Mouse (Mus musculus): Measurements from ENCODE around the gene Fam167b. TPM values are rescaled to one million over a fixed set of nuclear protein-coding genes. Genes with fewer than 3 reads are reported as not detected.

Fam167b gene
- polyA plus RNA-seq (2012), result not detected in 2 replicates

DNA sequence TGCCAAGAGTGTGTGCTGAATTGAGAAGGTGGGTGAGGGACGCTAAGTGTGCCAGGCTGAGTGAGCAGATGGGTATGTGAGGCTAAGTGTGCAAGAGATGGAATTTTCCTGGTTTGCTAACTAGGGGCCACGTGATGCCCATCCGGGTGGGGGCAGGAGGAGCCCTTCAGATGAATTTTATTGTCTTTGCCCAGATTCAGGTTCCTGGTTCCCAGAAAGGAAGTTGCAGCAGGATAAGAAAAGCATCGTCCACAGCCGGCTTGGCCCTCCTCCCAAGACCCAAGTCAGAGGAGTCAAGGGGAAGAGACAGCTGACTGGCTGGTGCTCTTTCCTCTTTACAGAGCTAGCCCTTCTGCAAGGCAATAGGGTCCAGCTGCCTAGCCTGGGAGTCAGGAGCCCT is at the start of gene Fam167b:
Gene Fam167b, minus strand, starts transcription at position 84 of the 400 bp plus-strand sequence.
- TF ChIP-seq GATA1 (IDR thresholded peaks at IDR 0.05; ENCODE audit: low read length), result no peak

DNA sequence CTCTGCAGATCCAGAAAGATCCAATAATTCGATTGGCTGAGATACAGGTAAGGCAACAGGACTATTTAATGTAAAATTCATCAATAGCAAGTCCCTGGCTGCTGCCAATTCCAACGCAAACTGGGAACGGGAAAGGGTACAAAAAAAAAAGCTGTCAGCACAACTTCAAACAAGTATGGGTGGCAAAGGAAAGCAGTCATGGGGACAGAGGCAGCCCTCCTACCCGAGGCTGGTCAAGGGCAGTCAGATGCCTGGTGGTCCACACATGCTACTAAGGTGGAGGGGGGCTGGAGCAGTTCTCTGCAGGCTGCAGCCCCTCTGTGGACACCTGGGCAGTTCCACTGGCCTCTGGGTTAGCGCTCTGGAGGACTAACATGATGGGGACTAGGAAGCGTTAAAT is 47.7 kb upstream of the Fam167b start:
- no peak for TF ChIP-seq GATA1 (IDR thresholded peaks at IDR 0.05; ENCODE audit: low read length)

DNA sequence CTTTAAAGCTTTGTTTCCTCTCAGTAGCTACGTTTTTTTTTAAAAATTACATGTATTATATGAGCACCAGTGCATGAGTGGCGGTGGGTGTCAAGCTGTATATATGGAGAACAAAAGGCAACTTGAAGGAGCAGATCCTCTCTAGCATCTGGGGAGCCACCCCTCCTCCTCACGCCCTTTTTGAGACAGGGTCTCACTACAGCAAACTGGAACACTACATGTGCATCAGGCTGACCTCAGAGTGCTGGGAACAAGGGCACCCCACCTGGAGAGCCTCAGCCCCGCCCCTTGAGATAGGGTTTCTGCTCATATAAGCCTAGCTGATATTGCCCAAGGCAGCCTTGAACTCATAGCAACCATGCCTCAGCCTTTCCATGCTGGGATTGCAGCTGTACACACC is 47.1 kb upstream of the Fam167b start:
- TF ChIP-seq GATA1 (IDR thresholded peaks at IDR 0.05; ENCODE audit: low read length), result no peak

DNA sequence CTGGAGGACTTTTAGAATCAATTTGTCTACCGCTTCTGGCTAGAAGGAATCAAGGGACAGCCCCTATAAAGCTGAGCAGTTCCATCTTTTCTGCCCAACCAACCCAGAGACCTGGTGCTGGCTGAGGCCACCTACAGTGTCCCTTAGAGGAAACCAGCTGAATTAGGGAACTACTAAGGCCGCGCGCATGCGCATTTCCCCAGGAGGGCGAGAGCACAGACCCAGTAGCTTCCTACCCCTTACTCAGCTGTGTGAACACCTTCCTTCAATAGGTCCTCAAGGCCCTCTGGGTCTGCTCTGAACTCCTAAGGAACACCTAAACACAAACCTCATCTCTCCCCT is 46.7 kb upstream of the Fam167b start:
- no peak for TF ChIP-seq GATA1 (IDR thresholded peaks at IDR 0.05; ENCODE audit: low read length)

DNA sequence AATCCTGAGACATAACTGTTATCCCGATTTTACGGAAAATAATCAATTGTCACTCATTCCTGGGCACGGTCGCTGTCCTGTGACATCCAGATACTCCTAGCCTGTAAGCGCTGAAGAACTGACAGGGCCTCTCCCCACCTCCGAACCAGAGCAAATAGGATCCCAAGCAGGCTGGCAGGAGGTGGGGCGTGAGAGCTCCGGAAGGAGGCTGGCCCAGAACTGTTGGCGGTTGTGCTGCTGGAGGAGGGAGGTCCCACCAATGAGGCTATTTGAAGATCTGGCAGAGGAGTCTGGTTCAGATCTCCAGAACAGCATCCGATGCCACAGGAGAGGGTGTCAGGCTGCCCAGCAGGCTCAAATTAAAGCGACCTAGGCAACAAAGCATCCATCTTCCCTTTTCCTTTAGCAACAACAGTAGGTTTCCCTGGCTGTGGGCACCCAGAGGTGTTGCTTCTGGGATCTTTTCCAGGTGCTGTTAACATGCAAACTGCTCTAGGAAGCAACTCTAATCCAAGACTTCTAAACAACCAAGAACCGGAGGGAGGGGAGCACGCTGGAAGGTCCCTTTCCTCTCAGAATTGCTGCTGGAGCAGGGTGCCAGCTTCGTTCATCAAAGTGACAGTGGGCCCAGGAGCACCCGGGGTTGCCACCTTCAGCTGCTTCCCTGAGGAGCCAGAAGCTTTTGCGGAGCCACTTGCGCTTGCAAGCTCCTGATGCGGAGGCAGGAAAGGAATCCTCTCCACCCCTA is 46.1 kb upstream of the Fam167b start:
- TF ChIP-seq GATA1 (IDR thresholded peaks at IDR 0.05; ENCODE audit: low read length), result no peak

DNA sequence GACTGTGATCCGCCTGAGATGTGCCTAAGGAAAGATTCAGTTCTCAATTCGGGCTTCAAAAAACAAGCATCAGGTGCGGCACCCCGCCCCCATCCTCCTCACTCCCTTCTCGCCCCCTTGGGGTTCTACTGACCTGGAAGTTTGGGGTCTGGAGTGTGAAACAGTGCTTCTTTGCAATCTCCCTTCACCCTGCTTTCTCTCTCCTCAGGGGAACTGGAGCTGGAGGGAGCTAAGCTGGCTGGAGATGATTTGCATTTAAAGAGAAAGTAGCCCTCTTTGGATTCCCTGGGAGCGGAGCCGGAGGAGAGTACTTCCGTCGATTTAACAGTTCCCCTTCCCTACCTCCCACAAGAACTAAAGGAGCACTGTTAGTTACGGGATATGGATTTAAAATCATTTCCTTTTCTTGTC is 45.3 kb upstream of the Fam167b start, which contains the start of gene Ccdc28b:
Gene Ccdc28b, minus strand, starts transcription at position 267 of the 411 bp plus-strand sequence.
- no peak for TF ChIP-seq GATA1 (IDR thresholded peaks at IDR 0.05; ENCODE audit: low read length)

DNA sequence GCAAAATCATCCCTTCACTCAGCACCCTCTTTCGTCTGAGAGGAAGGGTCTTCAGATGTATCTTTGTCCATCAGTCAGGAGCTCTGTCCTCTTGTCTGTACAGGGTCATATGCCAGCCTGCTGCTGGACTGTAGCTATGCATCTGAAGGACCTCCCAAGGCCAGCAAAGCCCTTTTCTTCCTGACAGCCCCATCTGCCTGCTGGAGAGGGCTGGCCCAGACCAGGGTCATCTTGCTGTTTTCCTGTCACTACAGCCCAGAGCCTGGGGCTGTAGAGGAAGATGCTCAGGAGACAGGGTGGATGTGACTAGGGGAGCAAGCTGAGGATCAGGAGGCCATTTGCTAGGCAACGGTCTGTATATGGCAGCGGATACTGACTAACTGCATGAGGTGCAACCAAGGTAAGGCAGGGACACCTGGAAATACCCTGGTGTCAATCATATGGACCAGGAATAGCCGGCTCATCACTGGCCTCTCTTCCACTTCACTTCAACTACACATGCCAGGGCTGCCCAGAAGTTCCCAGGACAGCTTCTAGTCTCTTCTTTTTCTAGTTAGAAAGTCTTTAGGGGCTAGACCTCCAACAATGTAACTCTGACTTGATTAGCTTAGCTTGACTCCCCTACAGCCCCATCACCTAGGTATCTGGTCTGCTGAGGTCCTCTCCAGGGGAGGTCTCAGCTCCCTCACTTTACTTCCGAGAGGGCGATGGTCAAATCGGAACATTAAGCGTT is 44.6 kb upstream of the Fam167b start:
- no peak for TF ChIP-seq GATA1 (IDR thresholded peaks at IDR 0.05; ENCODE audit: low read length)

DNA sequence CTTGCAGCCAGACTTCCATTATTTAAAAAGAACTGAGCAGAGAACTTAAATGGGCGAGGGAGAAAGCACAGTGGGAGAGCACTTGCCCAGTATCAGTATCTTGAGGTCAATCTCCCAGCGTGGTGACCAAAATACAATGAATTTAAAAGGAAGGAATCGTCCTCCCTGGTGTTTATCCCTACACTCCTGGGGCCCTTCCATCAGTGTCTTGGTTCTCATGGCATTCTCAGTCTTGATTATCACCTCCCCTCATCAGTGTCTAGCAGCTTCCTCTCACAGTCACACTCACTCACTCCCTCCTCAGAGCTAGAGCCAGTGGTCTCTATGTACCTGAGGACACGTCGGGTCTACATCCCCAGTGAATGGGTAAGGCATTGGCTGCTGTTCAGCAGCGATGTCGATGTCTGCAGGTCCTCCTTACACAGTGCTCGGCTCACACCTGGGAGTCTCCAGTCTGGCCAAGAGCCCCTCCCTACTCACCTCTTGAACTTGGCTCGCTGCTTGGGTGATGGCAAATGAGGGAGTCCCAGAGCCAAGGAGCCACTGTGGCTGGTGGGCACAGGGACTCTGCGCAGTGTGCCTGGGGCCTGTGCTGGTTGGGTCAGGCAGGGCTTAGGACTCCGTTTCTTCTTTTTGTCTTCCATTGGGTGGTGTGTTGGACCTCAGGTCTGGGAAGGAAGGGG is 43.9 kb upstream of the Fam167b start:
- TF ChIP-seq GATA1 (IDR thresholded peaks at IDR 0.05; ENCODE audit: low read length), result no peak

DNA sequence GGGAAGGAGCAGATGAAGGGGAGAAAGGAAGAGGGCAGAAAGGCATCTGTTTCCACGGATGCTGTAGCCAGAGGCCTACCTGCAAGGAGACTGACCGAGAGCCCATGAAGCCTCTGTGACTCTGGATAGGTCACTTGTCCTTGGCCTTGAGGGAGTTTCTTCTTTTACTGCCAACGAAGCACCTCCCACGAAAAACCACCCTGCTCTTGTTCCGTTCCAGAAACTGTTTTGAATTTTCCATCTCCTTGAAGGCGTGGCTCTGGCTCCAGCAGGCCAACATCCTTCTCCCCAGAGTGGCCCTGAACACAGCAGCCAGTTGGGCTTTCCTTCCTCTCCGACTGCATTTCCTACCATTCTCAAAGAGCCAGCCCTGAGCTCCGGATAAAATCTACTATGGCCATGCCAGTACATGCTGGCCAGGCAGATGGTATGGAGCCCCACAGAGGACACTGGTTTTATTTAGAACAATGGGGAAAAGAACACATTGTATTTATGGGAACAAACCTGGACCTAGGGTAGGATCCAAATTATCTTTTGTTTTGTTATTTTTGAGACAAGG is 43.0 kb upstream of the Fam167b start:
- TF ChIP-seq GATA1 (IDR thresholded peaks at IDR 0.05; ENCODE audit: low read length), result no peak

DNA sequence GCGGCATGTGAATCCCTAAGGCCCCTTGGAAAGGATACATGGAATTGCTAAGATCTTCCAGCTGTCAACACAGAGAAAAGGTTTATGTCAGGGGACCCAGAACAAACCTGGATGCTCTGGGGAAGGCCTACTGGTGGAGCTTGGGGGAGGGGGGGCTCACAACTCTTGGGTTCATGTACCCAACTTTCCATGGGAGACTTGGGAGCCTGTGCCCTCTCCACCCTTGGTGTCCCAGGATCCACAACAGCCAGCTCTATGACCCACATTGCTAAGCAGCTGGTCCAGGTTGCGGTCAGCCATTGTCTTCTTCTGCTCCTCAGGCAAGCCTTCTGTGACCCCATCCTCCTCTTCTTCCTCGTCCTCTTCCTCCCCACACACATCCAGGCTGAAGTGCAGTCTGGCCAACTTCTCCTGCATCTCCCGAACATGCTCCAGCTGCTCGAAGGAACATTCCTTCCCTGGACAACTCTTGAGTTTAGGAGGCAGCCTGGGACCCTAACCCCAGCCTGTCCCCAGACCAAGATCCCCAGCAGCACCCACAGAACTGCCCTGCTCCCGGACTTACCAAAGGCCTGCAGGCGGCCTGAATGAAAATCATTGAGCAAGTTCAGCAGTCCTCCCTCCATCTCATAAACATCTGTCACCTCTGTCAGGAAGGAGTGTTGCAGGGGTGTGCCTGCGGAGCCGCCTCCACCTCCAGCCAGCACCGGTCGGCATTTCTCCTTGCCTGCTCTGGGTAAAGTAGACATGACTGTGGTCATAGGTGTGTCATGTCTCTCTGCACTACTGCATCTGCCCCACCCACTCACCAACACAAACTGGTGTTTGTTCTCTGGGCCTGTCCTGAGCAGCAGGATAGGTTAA is 42.3 kb upstream of the Fam167b start:
- no peak for TF ChIP-seq GATA1 (IDR thresholded peaks at IDR 0.05; ENCODE audit: low read length)

DNA sequence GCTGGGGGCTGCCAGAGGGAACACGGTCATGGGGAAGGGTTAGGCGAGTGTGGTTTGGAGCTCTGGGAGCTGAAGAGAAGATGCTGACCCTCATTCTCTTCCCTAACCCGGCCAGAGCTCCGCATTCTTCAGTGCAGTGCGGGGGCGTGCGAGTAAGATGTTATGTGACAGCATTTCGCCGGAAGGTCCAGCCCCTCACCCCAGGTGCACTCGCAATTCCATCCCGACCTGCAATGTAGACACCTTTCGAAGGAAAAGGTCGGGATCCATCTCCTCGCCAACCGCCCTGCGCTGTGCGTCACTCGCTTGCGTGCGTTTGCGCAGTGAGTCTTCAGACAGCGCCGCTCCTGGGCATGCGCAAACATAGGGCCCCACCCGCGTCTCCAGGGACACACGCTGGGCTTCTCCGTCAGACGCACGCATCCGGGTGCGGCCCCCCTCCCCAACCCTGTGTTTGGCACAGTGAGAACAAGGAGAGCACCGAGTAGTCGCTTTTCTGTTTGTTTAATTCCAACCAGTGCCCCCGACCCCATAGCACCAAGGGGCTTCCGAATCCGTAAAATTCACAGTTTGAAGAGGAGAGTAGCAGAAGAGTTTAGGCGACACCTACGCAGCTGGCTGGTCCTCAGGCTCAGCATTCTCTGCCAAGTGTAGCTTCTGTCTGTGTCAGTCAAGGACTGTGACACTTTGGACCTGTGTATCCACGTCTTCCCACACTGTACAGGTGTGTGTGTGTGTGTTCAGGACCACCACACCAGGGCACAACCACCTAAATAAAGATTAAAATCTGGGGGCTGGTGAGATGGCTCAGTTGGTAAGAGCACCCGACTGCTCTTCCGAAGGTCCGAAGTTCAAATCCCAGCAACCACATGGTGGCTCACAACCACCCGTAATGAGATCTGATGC is 40.7 kb upstream of the Fam167b start, which contains the start of gene Iqcc:
Gene Iqcc, minus strand, starts transcription at position 314 of the 906 bp plus-strand sequence.
- no peak for TF ChIP-seq GATA1 (IDR thresholded peaks at IDR 0.05; ENCODE audit: low read length)

DNA sequence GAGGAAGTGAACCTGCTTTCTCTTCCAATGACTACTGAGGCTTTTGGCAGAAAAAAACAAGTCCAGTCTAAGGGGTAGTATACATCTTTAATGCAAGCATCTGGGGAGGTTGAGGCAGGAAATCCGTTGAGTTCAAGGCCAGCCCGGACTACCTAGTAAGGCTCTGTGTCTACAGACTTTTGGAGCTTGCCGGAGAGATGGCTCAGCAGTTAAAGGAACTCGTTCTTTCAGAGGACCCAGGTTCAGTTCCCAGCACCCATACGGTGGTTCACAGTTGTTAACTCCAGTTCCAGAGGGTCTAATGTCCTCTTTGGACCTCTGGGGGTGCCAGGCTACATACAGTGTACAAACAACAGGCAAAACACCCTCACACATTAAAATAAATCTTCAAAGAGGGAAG is 39.7 kb upstream of the Fam167b start:
- TF ChIP-seq GATA1 (IDR thresholded peaks at IDR 0.05; ENCODE audit: low read length), result no peak

DNA sequence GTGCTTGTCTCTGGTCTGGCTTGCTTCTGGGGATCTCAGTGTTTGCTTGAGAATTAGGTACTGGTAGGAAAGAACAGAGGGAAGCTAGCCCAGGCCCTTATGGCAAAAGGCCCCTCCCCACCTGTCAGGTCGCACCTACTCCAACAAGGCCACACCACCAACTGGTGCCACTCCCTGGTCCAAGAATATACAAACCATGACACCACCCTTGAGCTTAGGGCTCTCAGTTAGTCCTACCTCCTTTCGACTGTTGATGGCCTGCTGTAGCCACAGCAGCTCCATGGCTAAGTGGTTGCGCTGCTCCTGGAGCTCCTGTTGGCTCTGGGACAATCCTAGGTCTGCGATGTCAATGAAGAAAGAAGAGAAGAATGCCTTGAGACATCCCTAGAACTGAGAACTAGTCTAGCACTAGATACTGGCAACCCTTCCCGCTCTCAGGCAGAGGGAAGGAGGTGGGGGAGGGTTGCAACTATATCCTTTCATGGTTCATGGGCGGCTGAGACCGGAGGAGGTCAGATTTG is 38.8 kb upstream of the Fam167b start:
- no peak for TF ChIP-seq GATA1 (IDR thresholded peaks at IDR 0.05; ENCODE audit: low read length)

DNA sequence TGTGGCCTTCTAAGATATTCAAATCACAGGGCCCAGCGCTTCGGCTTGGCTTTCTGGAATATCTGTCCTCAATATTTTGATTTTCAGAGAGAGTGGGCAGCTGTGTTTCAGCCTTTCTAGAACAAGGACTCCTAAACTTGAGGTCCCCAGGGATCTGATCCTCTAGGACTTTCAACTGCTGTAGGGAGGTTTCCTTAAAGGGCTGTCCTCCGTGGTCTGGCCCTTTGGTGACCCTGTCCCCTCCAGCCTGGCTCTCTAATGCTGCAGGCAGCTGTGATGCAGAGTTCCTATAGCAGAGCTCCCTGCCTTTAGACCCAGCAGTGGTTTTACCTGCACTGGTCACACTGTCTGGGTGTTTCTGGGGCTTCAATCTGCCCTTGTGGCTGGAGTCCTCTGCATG is 38.3 kb upstream of the Fam167b start:
- TF ChIP-seq GATA1 (IDR thresholded peaks at IDR 0.05; ENCODE audit: low read length), result no peak
